Mouse (Mus musculus) cerebellum, adult 2 months (tissue): ENCODE measurements around the gene Med16.

ENCODE experiments used
- CTCF ChIP-seq: fragments of 200-500 bp; IDR thresholded peaks from 2 replicates; pipeline ENCODE4 v1.5.1; 2011; ENCODE audit warnings: low read depth, mild to moderate bottlenecking, control low read depth, low read length, moderate library complexity, borderline replicate concordance; ENCODE audit not compliant: insufficient read depth
- POLR2A ChIP-seq: fragments of 200-500 bp; IDR thresholded peaks from 2 replicates; pipeline ENCODE4 v1.6.1; 2011; ENCODE audit warnings: low read length, control low read depth, borderline replicate concordance; ENCODE audit not compliant: insufficient read depth

DNA sequence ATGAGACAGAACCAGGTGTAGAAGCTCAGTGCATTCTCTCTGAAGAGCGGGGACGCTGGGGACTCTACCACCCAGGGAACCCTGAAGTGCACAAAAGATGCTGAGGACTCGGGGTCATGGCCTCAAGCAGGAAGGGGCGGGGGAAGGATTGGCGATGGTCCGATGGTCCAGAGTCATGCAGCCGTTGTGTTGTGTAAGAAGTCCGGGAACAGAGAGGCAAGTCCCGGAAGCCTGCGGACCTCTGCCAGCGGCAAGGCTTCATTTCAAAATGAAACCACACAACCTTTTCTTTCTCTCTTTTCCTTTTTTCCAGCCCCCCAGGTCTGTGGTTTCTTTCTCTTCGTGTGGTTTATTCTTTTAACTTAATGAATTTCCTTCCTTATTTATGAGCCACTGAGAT lies 31.0 kb downstream of the Med16 start:
- TF ChIP-seq POLR2A (no peak), CTCF (no peak)
